Mouse (Mus musculus): ENCODE results near the gene Tmem14c.
"Not testable (repeated sequence)": the region's sequence is repeated elsewhere in the genome, so short reads cannot be mapped to it uniquely, and the experiment has no call there.

The Tmem14c gene

DNA sequence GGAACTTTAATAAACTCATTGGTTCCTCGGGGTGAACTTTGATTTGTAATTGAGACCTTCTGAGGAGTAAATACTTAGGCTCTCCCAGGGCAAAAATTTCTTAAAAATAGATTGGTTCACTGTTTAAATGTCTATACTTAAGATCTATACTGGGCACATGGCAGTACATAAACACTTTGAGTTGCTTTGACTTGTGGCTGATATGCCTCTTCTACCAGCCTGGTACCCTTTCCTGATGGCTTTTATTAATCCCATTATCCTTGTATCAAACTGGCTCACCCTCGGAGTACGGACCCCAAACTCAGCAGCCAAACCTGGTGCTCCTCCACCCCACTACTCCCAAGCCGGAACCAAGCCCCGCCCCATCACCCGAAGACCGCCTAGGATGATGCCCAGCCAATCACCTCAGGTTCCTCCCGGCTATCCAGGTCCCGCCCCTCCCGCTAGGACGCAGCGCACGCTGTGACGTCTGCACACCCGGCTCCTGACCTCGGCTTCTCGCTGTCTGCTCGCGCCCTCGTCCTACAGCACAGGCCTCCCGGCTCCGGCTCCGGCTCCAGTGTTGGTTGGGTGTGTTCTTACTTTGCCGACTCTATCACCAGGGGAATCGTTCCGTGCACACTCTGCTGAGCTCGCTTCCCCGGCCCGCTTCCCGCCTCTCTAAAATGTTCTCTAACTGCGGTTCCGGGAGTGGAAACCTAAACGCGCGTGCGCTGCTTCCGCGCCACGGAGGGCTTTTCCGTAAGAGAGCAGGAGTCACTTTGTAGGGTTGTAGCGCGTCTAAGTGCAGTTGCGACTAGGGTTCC, at the start of gene Tmem14c:
Tmem14c (plus strand) TSS at position 464 of the 806 bp plus-strand sequence.
- DNase-seq (ENCODE audit: low spot score): peak; percentile 91

GRCm38 (mm10) chr13:40967609-40968008, 48.5 kb upstream of the Tmem14c start:
- DNase-seq (ENCODE audit: low spot score): no peak

DNA sequence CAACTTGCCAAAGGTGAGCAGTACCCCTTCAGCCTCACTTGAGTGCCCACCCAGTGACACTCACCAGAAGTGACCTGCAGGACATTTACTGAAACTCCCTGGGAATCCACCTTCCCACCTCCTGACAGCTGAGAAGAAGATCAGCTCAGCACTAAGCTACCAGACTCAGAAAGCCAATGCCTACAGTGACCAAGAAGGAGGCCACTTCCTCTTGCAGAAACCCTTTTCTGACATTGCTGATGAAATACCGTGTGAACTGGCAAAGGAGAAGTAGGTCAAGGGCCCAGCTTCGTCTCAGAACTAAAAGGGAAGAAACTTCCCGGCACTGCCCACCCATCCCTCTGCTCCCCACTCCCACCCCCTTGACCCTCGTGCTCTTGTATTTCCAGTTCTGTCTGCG, 47.5 kb upstream of the Tmem14c start:
- DNase-seq (ENCODE audit: low spot score): no peak

GRCm38 (mm10) chr13:40969761-40970390, 46.2 kb upstream of the Tmem14c start:
- no peak for DNase-seq (ENCODE audit: low spot score)

DNA sequence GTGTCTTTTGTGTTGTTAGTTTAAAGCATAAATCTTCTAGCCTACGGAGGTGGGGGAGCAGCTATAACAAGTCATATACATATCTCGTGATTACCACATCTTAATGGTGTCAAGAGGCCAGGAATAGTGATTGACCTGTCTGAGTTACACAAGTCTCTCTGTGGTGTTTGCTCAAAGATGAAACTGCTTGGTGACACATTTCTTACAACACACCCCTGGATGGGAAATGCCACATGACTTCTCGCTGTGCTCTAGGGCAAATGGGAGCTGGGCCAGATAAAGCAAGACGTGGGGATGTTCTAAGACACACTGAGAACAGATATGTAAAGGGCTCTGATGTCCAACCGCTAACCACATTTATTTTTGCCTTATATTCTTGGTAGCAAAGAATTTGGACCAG, 44.8 kb upstream of the Tmem14c start:
- no peak for DNase-seq (ENCODE audit: low spot score)

DNA sequence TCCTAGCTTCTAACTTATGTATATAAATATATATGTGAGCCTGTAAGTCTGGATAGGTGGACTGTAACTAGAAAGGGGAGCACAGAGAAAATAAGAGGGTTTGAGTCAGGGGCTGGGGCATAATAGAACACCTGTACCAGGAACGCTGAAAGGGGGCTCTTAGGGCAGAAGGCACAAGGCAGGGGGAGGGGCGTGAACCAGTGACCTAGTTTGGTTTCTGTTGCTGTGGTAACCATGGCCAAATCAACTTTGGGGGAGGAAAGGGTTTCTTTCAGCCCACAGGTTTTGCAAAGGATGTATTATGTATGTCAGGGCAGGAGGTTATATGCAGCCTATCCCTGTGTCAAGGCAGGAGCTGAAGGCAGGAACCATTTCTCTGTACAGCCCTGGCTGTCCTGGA, 44.3 kb upstream of the Tmem14c start:
- no peak for DNase-seq (ENCODE audit: low spot score)

DNA sequence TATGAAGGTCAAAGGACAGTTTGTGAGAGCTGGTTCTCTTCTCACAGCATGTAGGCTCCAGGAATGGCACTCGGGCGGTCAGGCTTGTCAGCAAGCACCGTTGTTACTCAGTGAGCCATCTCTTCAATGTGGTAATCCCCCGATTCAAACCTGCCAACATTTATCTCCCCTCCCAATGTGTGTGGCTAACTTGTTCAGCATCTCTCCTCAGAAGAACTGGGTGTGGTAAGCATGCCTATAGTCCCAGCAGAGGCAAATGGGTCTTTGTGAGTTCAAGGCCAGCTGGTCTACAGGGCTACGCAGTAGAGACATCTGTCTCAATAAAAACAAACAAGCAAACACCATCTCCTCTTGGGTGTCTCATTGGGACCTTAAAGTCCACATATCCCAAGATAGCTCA, 43.1 kb upstream of the Tmem14c start:
- DNase-seq (ENCODE audit: low spot score): no peak

DNA sequence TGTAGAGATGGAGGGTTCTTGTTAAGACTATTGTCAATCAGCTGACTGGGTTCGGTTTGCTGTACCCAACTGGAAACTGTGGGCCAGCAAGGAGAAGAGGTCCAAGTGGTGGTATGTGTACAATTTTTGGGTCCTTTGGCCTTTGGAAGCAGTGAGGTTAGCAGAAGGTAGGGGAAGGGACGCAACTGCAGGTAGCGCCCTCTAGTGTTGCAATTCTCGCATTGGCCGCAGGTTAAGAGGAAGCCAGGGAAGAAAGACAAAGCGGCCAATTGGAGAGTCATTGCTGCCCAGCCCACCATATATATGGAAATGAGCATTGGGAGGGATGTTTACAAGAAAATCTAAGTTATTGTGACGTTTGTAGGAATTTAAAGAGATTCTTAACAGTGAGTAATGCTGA, 38.5 kb upstream of the Tmem14c start:
- peak; percentile 39 for DNase-seq (ENCODE audit: low spot score)

- no peak for DNase-seq (ENCODE audit: low spot score)
These were observed 37.4 kb upstream of the Tmem14c start for GRCm38 (mm10) chr13:40978652-40979051.

DNA sequence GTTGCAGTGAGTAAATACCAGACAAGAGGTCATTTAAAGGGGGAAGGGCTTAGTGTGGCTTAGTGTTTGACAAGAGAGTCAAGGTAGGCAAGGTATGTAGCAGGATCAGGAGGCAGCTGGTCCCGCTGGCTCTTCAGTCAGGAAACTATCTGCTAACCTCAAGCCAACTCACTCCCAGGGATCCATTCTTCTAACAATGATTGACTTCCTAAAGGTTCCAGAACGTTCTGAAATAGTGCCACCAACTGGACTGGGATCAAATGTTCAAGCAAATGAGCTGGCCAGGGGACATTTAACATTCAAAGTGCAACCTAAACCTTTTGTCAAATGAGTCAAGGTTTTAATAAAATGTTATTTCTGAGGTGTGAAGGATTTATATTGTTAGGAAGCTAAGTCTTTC, 36.8 kb upstream of the Tmem14c start:
- no peak for DNase-seq (ENCODE audit: low spot score)

DNA sequence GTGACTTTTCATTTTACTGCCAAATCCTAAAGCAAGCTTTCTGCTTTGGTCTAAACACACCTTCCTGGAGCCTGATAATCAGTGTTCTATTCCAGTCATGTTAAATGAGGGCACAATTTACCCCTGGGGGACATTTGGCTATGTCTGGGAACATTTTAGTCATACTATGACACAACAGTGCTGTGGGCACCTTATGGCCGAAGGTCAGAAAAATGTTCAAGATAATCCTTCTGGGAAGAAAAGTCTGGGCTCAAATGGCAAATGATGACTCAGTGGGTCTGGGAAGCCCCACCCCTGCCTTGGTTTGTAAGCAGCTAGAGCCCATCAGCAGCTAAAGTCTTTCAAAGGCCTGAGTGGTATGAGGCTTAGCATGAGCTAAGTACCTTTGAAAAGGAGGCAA, 33.3 kb upstream of the Tmem14c start:
- no peak for DNase-seq (ENCODE audit: low spot score)

GRCm38 (mm10) chr13:40986081-40986480, 30.0 kb upstream of the Tmem14c start:
- no peak for DNase-seq (ENCODE audit: low spot score)

- DNase-seq (ENCODE audit: low spot score): not testable (repeated sequence)
These were observed 28.3 kb upstream of the Tmem14c start for GRCm38 (mm10) chr13:40987608-40988303.

DNA sequence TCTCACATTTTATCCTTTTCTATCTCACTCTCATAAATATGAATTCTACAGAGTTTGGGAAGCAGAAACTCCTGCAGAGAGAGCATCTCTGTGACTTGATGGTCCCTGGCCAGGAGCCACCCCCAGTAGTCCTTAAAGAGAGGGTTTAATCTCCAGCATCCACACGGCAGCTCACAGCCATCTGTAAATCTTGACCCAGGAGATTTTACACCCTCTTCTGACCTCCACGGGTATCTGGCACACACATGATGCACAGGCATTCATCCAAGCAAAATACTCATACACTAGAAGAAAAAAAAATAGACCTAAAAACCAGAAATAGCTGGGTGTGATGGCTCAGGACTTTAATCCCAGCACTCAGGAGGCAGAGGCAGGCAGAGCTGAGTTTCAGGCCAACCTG, 27.7 kb upstream of the Tmem14c start:
- DNase-seq (ENCODE audit: low spot score): no peak

GRCm38 (mm10) chr13:40994487-40995263, 21.4 kb upstream of the Tmem14c start:
- no peak for DNase-seq (ENCODE audit: low spot score)

- not testable (repeated sequence) for DNase-seq (ENCODE audit: low spot score)
These were observed 17.6 kb upstream of the Tmem14c start for GRCm38 (mm10) chr13:40998537-40998936.

DNA sequence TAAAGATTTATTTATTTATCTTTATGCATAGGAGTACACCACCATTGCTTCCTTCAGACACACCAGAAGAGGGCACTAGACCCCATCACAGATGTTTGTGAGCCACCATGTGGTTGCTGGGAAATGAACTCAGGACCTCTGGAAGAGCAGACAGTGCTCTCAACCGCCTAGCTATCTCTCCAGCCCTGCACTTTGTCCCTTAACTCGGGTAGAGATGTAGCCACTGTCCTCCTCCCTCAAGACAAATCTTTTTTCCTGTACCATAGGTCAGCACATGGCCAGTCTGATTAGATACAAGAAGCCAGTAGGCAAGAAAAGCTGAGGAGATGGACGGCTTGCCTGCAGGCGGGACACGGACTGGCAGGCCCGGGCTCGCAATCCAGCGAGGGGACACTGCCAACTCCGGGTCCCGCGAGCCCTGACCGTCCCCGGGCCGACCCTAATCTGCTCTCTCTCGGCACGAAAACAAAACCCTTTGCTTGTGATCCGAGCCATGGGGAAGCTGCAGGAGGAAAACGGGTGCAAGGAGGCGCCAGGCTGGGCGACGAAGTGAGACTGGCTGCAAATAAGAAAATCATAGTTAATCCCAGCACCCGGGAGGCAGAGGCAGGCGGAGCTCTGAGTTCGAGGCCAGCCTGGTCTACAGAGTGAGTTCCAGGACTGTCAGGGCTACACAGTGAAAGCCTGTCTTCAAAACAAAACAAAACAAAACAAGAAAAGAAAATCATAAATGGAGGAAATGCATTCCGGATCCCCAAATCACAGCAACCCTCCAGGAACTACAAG, 15.8 kb upstream of the Tmem14c start:
- DNase-seq (ENCODE audit: low spot score): peak; percentile 18

GRCm38 (mm10) chr13:41000926-41001639, 15.0 kb upstream of the Tmem14c start, which contains the start of gene Pak1ip1:
Gene Pak1ip1 (plus strand): TSS chr13:41001023.
- DNase-seq (ENCODE audit: low spot score): peak; percentile 94

GRCm38 (mm10) chr13:41002001-41002400, 14.1 kb upstream of the Tmem14c start:
- DNase-seq (ENCODE audit: low spot score): no peak

- DNase-seq (ENCODE audit: low spot score): no peak
These were observed 9.8 kb upstream of the Tmem14c start for GRCm38 (mm10) chr13:41006244-41006643.

DNA sequence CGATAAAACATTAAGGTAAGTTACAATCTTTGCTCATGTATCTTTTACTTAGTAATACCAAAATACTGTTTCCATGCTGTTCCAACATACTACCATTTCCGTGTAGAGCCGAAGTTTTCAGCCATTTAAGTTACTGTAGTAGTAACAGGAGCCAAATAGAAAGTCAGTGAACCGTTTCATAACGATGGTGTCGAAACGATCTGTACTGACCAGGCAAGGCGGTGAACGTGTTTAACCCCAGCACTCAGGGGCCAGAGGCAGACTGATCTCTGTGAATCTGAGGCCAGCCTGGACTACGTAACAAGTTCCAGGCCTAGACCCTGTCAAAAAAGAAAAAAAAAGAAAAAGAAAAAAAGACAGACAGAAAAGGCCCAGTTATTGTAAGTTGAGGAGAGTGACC, 7.8 kb upstream of the Tmem14c start:
- no peak for DNase-seq (ENCODE audit: low spot score)

Data from urinary bladder, postnatal 25 days (tissue).